Mouse (Mus musculus): ENCODE measurements around the gene Pik3r2.

- TF ChIP-seq EP300 (IDR thresholded peaks at IDR 0.05; ENCODE audit: low read depth) = no peak
- no peak for TF ChIP-seq CTCF (IDR thresholded peaks at IDR 0.05; ENCODE audit: low read depth)
Observed at GRCm38 (mm10) chr8:70786291-70787050, 10.0 kb upstream of the Pik3r2 start.

Data from liver, postnatal 0 days (tissue).